Mouse (Mus musculus) layer of hippocampus, postnatal 14 days (tissue): ENCODE measurements around the gene B3gnt7. TPM values are rescaled to one million over a fixed set of nuclear protein-coding genes. Genes with fewer than 3 reads are reported as not detected.

ENCODE experiments used
- DNase-seq, 2 experiments: peaks; one replicate each; pipeline ENCODE4 v3.0.0; 2021 to 2022; ENCODE audit warnings: low spot score in 2 of 2, mixed read lengths in 1 of 2
- microRNA-seq, 2 experiments: library from miRNA; unstranded; fragments of <30 nt; microRNA quantifications; one replicate each; pipeline ENCODE4 v1.2.0; 2021
- total RNA-seq, 2 experiments: library from RNA; stranded (reverse); gene quantifications; 2 replicates each; pipeline ENCODE4 v1.2.3; 2021

Gene B3gnt7
- total RNA-seq, 2 experiments from 2014 or later = 2.4 to 2.6 TPM

- DNase-seq = no peak
These were observed 41.6 kb downstream of the B3gnt7 start for GRCm38 (mm10) chr1:86343969-86344861.

- no peak for DNase-seq
These were observed 42.4 kb downstream of the B3gnt7 start for GRCm38 (mm10) chr1:86345069-86345468.

GRCm38 (mm10) chr1:86345956-86346355, 43.3 kb downstream of the B3gnt7 start:
- DNase-seq = no peak

GRCm38 (mm10) chr1:86346851-86347715, 44.5 kb downstream of the B3gnt7 start:
- no peak for DNase-seq

GRCm38 (mm10) chr1:86347716-86348045, 45.0 kb downstream of the B3gnt7 start:
- DNase-seq = no peak

- DNase-seq = no peak
These were observed 45.5 kb downstream of the B3gnt7 start for GRCm38 (mm10) chr1:86348083-86348482.

GRCm38 (mm10) chr1:86348801-86349200, 46.2 kb downstream of the B3gnt7 start:
- no peak for DNase-seq

- no peak for DNase-seq
These were observed 46.6 kb downstream of the B3gnt7 start for GRCm38 (mm10) chr1:86349201-86349600.

GRCm38 (mm10) chr1:86349696-86350095, 47.1 kb downstream of the B3gnt7 start:
- no peak for DNase-seq

GRCm38 (mm10) chr1:86350576-86350975, 47.9 kb downstream of the B3gnt7 start:
- DNase-seq = no peak

- no peak for DNase-seq
These were observed 51.6 kb downstream of the B3gnt7 start for GRCm38 (mm10) chr1:86354186-86354585.

Small RNA genes within 50 kb of the gene (microRNA-seq; reads per million reads assigned to microRNA genes)
- gene mmu-mir-3535 = 19.8 to 46.4 reads per million in 2 experiments

Other genes with a start within 250 kb of the B3gnt7 start
- gene Psmd1, start 238.4 kb upstream of the B3gnt7 start, total RNA-seq = 100 to 1,000 TPM; 109 to 114 TPM
- under 1 TPM in 1 of 2 experiments, not detected in 1; 0.17 TPM for gene Htr2b, start 190.9 kb upstream of the B3gnt7 start, total RNA-seq
- 1 to 10 TPM; 2.4 to 4.8 TPM for gene Gm21972, start 169.2 kb upstream of the B3gnt7 start, total RNA-seq
- gene Armc9, start 148.1 kb upstream of the B3gnt7 start, total RNA-seq = 10 to 100 TPM; 35.7 to 37.2 TPM
- 100 to 1,000 TPM; 156 to 157 TPM for gene Ncl, start 56.6 kb downstream of the B3gnt7 start, total RNA-seq
- gene Nmur1, start 123.4 kb downstream of the B3gnt7 start, total RNA-seq = not detected
- not detected for gene Tex44, start 123.5 kb downstream of the B3gnt7 start, total RNA-seq
- 100 to 1,000 TPM; 453 to 549 TPM for gene Ptma, start 223.9 kb downstream of the B3gnt7 start, total RNA-seq